Mouse (Mus musculus) megakaryocyte, embryonic 14.5 days (primary cell): ENCODE data around the gene Gm17720.

Experiments
- FLI1 ChIP-seq: IDR thresholded peaks from 2 replicates; pipeline ENCODE4 v1.6.1; 2012; ENCODE audit warnings: low read length, inconsistent platforms, mixed read lengths
- GATA1 ChIP-seq: IDR thresholded peaks from 3 replicates; pipeline ENCODE4 v1.6.1; 2012; ENCODE audit warnings: mixed read lengths, low read length, inconsistent platforms, borderline replicate concordance

DNA sequence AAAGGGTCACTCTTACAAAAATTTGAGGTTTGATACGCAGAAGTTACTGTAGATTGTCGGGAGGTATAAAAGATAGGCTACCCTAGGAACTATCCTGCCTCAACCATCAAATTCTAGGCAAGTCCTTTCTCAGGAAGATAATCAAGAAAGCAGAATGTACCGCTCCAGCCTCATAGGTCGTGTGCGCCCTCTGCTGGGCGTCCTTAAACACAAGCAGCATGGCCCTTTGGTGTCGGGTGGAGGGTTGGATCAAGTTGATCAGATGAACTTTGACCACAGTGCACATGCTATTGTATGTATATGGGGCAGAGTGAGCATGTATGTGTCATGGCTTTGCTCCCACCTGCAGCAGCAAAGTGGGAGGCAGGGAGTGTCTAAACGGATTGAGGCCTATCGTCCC lies 31.0 kb downstream of the Gm17720 start:
- TF ChIP-seq GATA1 = no peak
- TF ChIP-seq FLI1 = no peak
